Mouse (Mus musculus) neural tube, embryonic 12.5 days (tissue): ENCODE data around the gene 2410004P03Rik. TPM values are rescaled to one million over a fixed set of nuclear protein-coding genes. Genes with fewer than 3 reads are reported as not detected.

Source experiments
- ATAC-seq: fragments of 200-750 bp; cut with Nextera tagmentation; 2 replicates; pipeline ENCODE4 v1.8.0; 2017; ENCODE audit warnings: low read depth, mild to moderate bottlenecking, moderate TSS enrichment, moderate library complexity; ENCODE audit not compliant: low FRiP score
- H3K27ac ChIP-seq: fragments of 300-500 bp; sonication (generic); 2 replicates; pipeline ENCODE4 v1.5.1; 2016
- H3K27me3 ChIP-seq: fragments of 300-500 bp; sonication (generic); replicated peaks from 2 replicates; pipeline ENCODE4 v1.6.1; 2016; ENCODE audit warnings: mild to moderate bottlenecking
- H3K36me3 ChIP-seq: fragments of 300-500 bp; sonication (generic); 2 replicates; pipeline ENCODE4 v1.6.1; 2016; ENCODE audit warnings: mild to moderate bottlenecking
- H3K4me1 ChIP-seq: fragments of 300-500 bp; sonication (generic); 2 replicates; pipeline ENCODE4 v1.6.1; 2016
- H3K4me2 ChIP-seq: fragments of 300-500 bp; sonication (generic); replicated peaks from 2 replicates; pipeline ENCODE4 v1.6.1; 2016; ENCODE audit warnings: mild to moderate bottlenecking
- H3K4me3 ChIP-seq: fragments of 300-500 bp; sonication (generic); 2 replicates; pipeline ENCODE4 v1.5.1; 2016
- H3K9ac ChIP-seq: fragments of 300-500 bp; sonication (generic); 2 replicates; pipeline ENCODE4 v1.6.1; 2016; ENCODE audit warnings: mild to moderate bottlenecking
- H3K9me3 ChIP-seq: fragments of 300-500 bp; sonication (generic); 2 replicates; pipeline ENCODE4 v1.6.1; 2016; ENCODE audit warnings: mild to moderate bottlenecking
- WGBS: fragments of 180-500 bp; shearing (Covaris S2); methylation state at CpG from one replicate; pipeline ENCODE4 v1.1.7; 2016; 5-methylcytosine and 5-hydroxymethylcytosine counted together
- polyA plus RNA-seq: library from polyadenylated mRNA; unstranded; fragments of >200 nt; fragmentation: Nextera tagmentation; extraction: Ambion mirVana; gene quantifications from 2 replicates; pipeline ENCODE4 v1.2.1, GENCODE M21; 2016

The 2410004P03Rik gene
- 0.41 and 1.2 TPM in 2 replicates for polyA plus RNA-seq

DNA sequence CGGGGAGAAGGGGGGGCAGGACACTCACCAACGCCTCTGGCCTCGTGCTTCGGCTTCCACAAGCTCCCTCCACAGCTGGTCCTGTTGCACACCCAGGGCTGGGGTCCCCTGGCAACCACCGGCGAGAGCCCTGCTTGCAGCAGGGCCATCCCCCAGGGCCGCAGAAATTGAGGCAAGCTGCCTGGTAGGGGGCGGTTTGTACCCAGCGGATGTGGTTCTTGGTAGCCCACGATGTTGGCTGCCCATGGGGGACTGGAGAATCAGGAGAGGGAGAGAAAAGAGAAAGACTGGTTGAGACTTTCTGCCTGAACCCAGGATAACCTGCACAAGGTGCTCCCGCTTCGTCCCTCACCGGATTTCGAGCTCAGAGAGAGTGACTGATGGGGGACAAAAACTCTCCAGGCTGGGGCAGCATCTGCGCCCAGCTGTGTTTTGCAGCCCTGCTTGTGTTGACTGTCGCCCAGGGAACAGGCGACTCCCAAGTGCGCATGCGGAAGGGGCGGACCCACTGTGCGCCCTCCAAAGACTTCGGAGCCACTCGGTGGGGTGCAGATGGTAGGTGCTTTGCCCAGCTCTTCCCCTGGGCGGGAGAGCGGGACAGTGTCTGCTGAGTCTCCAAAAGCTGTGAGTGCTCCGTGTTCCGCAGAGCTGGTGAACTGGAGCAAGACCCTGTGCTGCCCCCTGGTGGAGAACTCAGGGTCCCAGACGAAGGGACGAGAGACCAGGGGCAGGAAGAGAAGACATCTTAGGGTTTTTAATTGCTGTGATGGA lies at the start of gene 2410004P03Rik:
Gene 2410004P03Rik, minus strand, starts transcription at position 628 of the 771 bp plus-strand sequence.
- Histone ChIP-seq H3K27ac (no peak within 1 kb of the TSS), H3K9me3 (no peaks in the 10 kb centered on the region), H3K27me3 (no peaks in the 10 kb centered on the region), H3K4me3 (peak within 1 kb of the TSS; percentile 31), H3K4me1 (peaks cover 7% of the 10 kb centered on the region), H3K9ac (peak within 1 kb of the TSS; percentile 30; the same call in 1 of the 2 replicates), H3K36me3 (no peaks in the 10 kb centered on the region), H3K4me2 (peak within 1 kb of the TSS; percentile 64)
- 10% methylated on average over 29 of the region's 29 CpGs for WGBS
- ATAC-seq = peak; percentile 75

DNA sequence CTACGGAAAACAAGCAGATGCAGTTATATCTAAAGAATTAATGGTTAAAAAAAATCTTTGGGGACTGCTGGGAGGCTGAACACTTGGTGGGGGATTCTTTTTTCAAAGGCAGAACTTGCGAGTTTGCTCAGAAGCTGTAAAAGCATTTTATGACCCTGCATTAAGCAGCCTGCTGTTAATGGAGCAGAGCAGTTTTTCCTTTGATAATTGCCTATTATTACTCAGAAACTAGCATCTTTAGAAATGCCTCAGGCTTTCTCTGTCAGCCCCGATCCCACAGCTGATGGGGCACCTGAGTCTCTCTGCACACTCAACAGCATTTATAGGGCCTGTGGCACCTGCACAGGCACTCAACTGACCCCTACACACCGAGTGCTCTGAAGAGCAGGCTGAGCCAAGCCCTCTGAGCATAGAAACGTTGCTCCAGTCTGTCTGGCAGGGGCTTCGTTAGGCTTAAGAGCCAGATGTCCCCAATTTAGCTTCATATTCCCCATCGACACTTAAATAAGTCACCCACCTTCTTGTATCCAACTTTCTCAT lies 49.7 kb upstream of the 2410004P03Rik start:
- Histone ChIP-seq H3K9ac (no peak overlapping the region), H3K27ac (no peak overlapping the region), H3K4me3 (no peak overlapping the region), H3K9me3 (no peaks in the 10 kb centered on the region), H3K27me3 (no peaks in the 10 kb centered on the region), H3K4me2 (no peak overlapping the region), H3K36me3 (no peaks in the 10 kb centered on the region), H3K4me1 (peaks cover 13% of the 10 kb centered on the region)
- WGBS = 16% methylated on average over 7 of the region's 7 CpGs
- ATAC-seq = peak; percentile 34; the same call in 1 of the 2 replicates

DNA sequence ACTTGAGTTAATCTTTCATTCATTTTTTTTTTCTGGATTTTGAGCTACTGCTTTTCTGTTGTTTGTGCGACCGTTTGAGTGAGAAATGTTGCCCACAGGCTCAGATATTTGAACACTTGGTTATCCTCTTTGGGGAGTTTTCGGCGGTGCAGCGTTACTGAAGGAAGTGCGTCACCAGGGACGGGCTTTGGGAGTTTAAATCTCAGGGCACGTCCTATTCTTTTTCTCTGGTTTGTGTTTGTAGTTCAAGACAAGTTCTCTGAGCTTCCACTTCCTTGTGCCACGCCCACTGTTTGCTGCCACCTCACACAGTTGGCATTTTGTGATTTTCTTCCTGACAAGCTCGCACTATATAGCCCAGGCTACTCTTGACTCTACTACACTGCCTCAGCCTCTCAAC lies 47.0 kb upstream of the 2410004P03Rik start:
- no peak overlapping the region for H3K4me3 ChIP-seq
- H3K36me3 ChIP-seq = no peaks in the 10 kb centered on the region
- peaks cover 13% of the 10 kb centered on the region for H3K4me1 ChIP-seq
- 84% methylated on average over 10 of the region's 10 CpGs for WGBS
- H3K27ac ChIP-seq = no peak overlapping the region
- H3K4me2 ChIP-seq = no peak overlapping the region
- no peaks in the 10 kb centered on the region for H3K9me3 ChIP-seq
- ATAC-seq = no peak
- no peak overlapping the region for H3K9ac ChIP-seq
- H3K27me3 ChIP-seq = no peaks in the 10 kb centered on the region

DNA sequence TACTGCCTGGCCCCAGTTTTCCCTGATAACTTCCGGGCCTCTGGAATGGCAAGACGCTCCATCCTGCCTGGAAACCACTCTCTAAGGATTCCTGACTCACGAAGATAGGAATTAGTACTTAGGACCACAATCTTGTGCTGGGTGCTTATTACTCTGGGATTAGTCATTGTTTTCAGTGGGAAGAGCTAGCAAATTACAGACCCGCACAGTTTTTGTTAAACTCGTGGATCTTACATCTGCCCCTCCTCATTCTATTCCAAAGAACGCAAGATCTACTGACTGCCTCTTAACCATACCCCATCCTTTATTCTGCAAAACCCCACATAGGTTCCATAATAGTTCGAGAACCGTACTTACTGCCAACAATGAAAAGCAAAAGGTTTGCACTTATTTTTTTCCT lies 45.6 kb upstream of the 2410004P03Rik start:
- Histone ChIP-seq H3K4me2 (no peak overlapping the region), H3K27ac (no peak overlapping the region), H3K9me3 (no peaks in the 10 kb centered on the region), H3K4me1 (peaks cover 13% of the 10 kb centered on the region), H3K36me3 (no peaks in the 10 kb centered on the region), H3K9ac (no peak overlapping the region), H3K27me3 (no peaks in the 10 kb centered on the region), H3K4me3 (no peak overlapping the region)
- 74% methylated on average over 8 of the region's 8 CpGs for WGBS
- ATAC-seq = no peak

DNA sequence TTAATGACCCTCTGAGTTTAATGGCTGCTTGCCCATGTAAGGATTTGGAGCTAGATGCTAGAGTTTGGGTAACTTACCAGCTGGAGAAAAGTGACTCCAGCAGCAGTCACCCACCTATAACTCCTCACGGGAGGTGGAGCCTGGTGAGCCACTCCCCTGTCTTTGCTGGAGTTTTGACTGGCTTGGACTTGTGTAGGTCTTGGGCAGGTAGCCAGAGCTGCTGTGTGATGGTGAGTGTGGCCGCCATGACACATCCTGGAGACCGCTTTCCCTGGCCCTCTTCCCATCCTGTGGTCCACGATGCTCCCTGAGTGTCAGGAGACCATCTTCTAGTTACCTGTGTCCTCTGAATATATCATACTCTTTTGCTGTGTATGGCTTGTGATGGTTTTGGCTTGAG lies 44.2 kb upstream of the 2410004P03Rik start:
- 91% methylated on average over 4 of the region's 4 CpGs for WGBS
- peaks cover 2% of the 10 kb centered on the region; the same call in 1 of the 2 replicates for H3K4me1 ChIP-seq

DNA sequence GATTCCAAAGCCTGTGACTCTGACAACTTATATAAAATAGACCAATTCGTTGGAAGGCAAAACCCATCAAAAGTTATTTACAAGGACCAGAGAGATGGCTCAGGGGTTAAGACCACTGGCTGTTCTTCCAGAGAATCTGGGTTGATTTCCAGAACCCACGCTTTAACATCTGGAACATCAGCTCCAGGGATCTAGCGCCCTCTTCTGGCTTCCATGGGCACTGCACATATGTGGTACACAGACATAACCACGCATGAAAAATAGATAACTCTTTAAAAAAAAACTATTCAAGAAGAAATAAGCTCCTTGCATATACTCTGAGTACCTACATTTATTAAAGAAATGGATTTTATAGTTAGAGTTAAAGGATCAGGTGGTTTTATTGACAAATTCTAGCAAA lies 43.2 kb upstream of the 2410004P03Rik start:
- ATAC-seq = no peak
- no peak overlapping the region for H3K4me2 ChIP-seq
- no peak overlapping the region for H3K4me3 ChIP-seq
- H3K27me3 ChIP-seq = peaks cover 5% of the 10 kb centered on the region; the same call in 1 of the 2 replicates
- no peaks in the 10 kb centered on the region for H3K36me3 ChIP-seq
- H3K9ac ChIP-seq = no peak overlapping the region
- no peaks in the 10 kb centered on the region for H3K9me3 ChIP-seq
- no peak overlapping the region for H3K27ac ChIP-seq
- no peaks in the 10 kb centered on the region for H3K4me1 ChIP-seq
- WGBS = 65% methylated on average over 4 of the region's 4 CpGs

More for the DNA sequence above, 44.2 kb upstream of the 2410004P03Rik start:
- Histone ChIP-seq H3K9ac (no peak overlapping the region), H3K27ac (no peak overlapping the region), H3K4me2 (no peak overlapping the region), H3K9me3 (no peaks in the 10 kb centered on the region), H3K27me3 (peaks cover 5% of the 10 kb centered on the region; the same call in 1 of the 2 replicates), H3K4me3 (no peak overlapping the region), H3K36me3 (no peaks in the 10 kb centered on the region)
- ATAC-seq = no peak

DNA sequence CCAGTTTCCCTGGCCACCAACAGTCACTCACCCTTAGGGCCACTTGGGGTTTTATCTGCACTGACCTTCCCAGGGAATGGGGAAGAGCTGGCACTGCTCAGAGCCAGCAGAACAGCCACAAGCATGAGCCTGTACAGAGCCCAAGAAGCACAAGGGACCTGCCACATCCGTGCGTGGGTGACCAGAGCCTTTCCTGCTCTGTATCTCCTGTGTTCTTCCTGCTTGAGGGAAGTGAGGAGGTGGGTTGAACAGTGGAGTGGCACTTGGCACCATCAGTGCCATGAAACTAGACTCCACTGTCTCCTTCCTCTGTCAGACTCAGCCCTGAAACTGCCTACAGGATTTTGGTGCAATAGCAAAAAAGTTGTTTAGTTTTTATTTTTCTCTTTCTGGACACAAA lies 41.1 kb upstream of the 2410004P03Rik start:
- H3K9me3 ChIP-seq = no peaks in the 10 kb centered on the region
- peaks cover 5% of the 10 kb centered on the region; the same call in 1 of the 2 replicates for H3K27me3 ChIP-seq
- H3K4me2 ChIP-seq = no peak overlapping the region
- no peak overlapping the region for H3K4me3 ChIP-seq
- no peaks in the 10 kb centered on the region for H3K36me3 ChIP-seq
- 85% methylated on average over 2 of the region's 2 CpGs for WGBS
- no peak overlapping the region for H3K9ac ChIP-seq
- ATAC-seq = no peak
- H3K4me1 ChIP-seq = no peaks in the 10 kb centered on the region
- no peak overlapping the region for H3K27ac ChIP-seq

DNA sequence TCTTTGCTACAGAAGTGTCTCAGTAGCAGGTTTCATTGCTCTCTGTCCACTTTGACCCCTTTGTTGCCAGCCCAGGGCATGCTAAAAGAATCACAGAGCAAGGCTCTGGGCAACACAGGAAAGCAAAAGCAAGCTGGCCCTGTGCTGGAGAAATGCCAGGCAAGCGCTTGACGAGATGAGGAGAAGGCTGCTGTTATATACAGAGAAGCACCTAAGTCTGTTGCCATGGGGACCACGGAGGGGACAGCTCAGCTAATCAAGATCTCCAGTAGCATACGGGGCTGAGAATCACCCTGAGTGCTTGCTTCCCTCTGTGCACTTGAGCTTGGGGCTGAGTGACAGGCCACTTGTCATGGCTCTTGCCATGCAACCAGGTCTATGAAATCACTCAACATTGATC lies 39.5 kb upstream of the 2410004P03Rik start:
- no peak overlapping the region for H3K9ac ChIP-seq
- H3K4me2 ChIP-seq = no peak overlapping the region
- no peaks in the 10 kb centered on the region for H3K9me3 ChIP-seq
- peaks cover 5% of the 10 kb centered on the region; the same call in 1 of the 2 replicates for H3K27me3 ChIP-seq
- no peak for ATAC-seq
- WGBS = 54% methylated on average over 4 of the region's 4 CpGs
- H3K36me3 ChIP-seq = no peaks in the 10 kb centered on the region
- no peak overlapping the region for H3K27ac ChIP-seq
- no peaks in the 10 kb centered on the region for H3K4me1 ChIP-seq
- no peak overlapping the region for H3K4me3 ChIP-seq

DNA sequence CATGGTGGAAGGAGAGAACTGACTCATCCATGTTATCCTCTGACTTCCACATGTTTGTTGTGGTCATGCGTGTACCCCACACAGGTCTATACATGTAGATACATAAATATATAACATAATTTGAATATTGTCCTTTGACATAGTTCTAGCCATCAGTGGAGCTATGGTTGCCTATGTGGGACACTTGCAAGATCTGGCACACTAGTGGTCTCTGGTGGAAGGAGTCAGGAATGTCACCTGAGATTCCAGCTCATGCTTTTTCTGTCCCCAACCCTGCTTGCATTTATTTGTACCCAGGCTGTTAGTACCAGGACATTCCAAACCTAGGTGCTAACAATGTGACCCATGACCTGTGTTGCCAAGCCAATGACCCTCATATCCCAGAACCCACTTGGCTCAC lies 38.3 kb upstream of the 2410004P03Rik start:
- Histone ChIP-seq H3K27me3 (peaks cover 5% of the 10 kb centered on the region; the same call in 1 of the 2 replicates), H3K36me3 (no peaks in the 10 kb centered on the region), H3K9ac (no peak overlapping the region), H3K4me3 (no peak overlapping the region), H3K27ac (no peak overlapping the region), H3K4me1 (no peaks in the 10 kb centered on the region), H3K4me2 (no peak overlapping the region), H3K9me3 (no peaks in the 10 kb centered on the region)
- 97% methylated on average over 1 of the region's 1 CpGs for WGBS
- no peak for ATAC-seq

DNA sequence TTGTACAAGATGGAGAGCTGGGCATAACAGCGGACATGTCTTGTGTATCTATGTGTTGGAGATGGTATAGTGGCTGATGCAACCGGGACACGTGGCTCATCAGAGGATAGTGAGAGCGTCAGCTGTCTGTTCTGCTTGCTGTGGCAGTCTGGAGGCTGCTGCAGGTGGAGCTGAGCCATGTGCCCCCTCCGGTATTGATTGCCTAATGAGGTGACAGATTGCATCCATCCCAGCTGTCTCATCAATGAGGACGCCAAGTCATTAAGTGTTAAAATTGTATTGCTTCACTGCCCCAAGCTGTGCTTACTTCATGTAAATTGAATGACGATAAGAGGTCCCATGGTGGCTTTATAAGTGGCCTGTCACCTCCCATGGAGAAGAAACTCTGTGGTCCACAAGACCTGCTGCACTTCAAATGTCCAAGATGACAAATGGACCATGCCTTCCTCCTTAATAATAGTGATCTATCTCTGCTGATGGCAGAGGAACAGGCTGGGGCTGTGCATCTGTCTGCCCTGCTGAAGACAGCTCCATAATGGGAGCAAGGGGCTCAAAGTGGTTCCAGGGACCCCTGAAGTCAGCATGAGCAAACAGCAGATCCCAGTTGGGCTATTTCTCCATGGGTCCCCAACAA lies 37.6 kb upstream of the 2410004P03Rik start:
- peak; percentile 88 for ATAC-seq

DNA sequence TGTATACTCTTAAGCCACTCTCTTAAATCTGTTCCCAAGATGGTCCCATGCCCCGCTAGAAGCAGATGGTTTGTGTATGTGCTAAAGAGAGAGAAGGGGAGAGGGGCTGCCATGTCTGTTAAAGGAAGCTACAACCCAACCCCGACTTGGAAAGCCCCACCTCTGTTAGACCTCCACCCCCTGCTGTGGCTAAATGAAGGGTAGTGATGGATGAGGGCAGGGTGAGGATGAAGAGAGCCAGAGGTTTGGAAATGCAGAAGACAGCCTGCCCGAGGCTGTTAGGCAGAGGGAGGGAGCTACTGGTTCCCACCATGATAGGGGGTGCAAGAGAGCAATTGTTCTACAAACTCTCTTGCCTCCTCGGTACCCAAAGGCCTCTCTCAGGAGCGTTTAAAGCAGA lies 31.8 kb upstream of the 2410004P03Rik start:
- no peak for ATAC-seq
- Histone ChIP-seq H3K9me3 (no peaks in the 10 kb centered on the region), H3K9ac (no peak overlapping the region), H3K27me3 (no peaks in the 10 kb centered on the region), H3K4me3 (no peak overlapping the region), H3K4me1 (no peaks in the 10 kb centered on the region), H3K36me3 (no peaks in the 10 kb centered on the region), H3K4me2 (no peak overlapping the region), H3K27ac (no peak overlapping the region)
- 43% methylated on average over 5 of the region's 5 CpGs for WGBS

More for the DNA sequence above, 37.6 kb upstream of the 2410004P03Rik start:
- Histone ChIP-seq H3K4me1 (no peaks in the 10 kb centered on the region), H3K36me3 (no peaks in the 10 kb centered on the region), H3K9ac (no peak overlapping the region), H3K27me3 (peaks cover 5% of the 10 kb centered on the region; the same call in 1 of the 2 replicates), H3K4me3 (no peak overlapping the region), H3K27ac (no peak overlapping the region), H3K9me3 (no peaks in the 10 kb centered on the region), H3K4me2 (no peak overlapping the region)
- WGBS = 41% methylated on average over 7 of the region's 7 CpGs

DNA sequence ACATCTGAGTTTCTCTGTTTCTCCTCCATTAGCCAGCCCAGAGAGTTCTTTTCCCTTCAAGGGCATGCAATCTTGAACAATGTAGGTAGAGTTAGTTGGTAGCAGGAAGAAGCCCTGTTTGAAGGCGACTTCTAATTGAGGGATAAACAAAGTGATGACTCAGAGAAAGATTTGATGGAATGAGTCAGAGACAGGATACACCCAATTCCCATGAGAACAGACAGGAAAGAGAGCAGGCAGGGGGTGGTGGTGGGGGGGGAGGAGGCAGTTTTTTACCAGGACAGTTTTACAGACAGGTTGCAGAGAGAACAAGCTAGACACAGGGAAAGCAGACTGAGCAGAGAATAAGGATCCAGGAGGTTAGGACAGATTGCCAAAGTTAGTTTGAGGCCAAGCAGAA lies 29.0 kb upstream of the 2410004P03Rik start:
- no peak overlapping the region for H3K4me3 ChIP-seq
- no peaks in the 10 kb centered on the region for H3K9me3 ChIP-seq
- no peak for ATAC-seq
- H3K4me1 ChIP-seq = peaks cover 4% of the 10 kb centered on the region; the same call in 1 of the 2 replicates
- 66% methylated on average over 1 of the region's 1 CpGs for WGBS
- no peak overlapping the region for H3K9ac ChIP-seq
- H3K27me3 ChIP-seq = no peaks in the 10 kb centered on the region
- no peaks in the 10 kb centered on the region for H3K36me3 ChIP-seq
- H3K4me2 ChIP-seq = no peak overlapping the region
- no peak overlapping the region for H3K27ac ChIP-seq
